Mouse (Mus musculus): ENCODE measurements around the gene Krt28.

Krt28 gene

GRCm38 (mm10) chr11:99369229-99369628, 5.5 kb downstream of the Krt28 start:
- no peak for DNase-seq (ENCODE audit: extremely low spot score, low read depth, low spot score)

GRCm38 (mm10) chr11:99366791-99367190, 7.9 kb downstream of the Krt28 start:
- no peak for DNase-seq (ENCODE audit: extremely low spot score, low read depth, low spot score)

GRCm38 (mm10) chr11:99364412-99364811, 10.3 kb downstream of the Krt28 start:
- DNase-seq (ENCODE audit: extremely low spot score, low read depth, low spot score), result no peak

- no peak for DNase-seq (ENCODE audit: extremely low spot score, low read depth, low spot score)
Observed at GRCm38 (mm10) chr11:99361423-99361822, 13.3 kb downstream of the Krt28 start.

GRCm38 (mm10) chr11:99351004-99351403, 23.7 kb downstream of the Krt28 start, which contains the start of gene Krt27:
Gene Krt27, minus strand, starts transcription at chr11:99351104.
- no peak for DNase-seq (ENCODE audit: extremely low spot score, low read depth, low spot score)

- DNase-seq (ENCODE audit: extremely low spot score, low read depth, low spot score), result no peak
Observed at GRCm38 (mm10) chr11:99339299-99339847, 35.3 kb downstream of the Krt28 start.

GRCm38 (mm10) chr11:99337866-99338265, 36.8 kb downstream of the Krt28 start, which contains the start of gene Krt26:
Gene Krt26, minus strand, starts transcription at chr11:99337966.
- DNase-seq (ENCODE audit: extremely low spot score, low read depth, low spot score), result no peak

GRCm38 (mm10) chr11:99333426-99333825, 41.3 kb downstream of the Krt28 start:
- no peak for DNase-seq (ENCODE audit: extremely low spot score, low read depth, low spot score)

GRCm38 (mm10) chr11:99329655-99330054, 45.0 kb downstream of the Krt28 start:
- no peak for DNase-seq (ENCODE audit: extremely low spot score, low read depth, low spot score)

GRCm38 (mm10) chr11:99322851-99323250, 51.9 kb downstream of the Krt28 start, which contains the start of gene Krt25:
Gene Krt25, minus strand, starts transcription at chr11:99322951.
- no peak for DNase-seq (ENCODE audit: extremely low spot score, low read depth, low spot score)

- no peak for DNase-seq (ENCODE audit: extremely low spot score, low read depth, low spot score)
Observed at GRCm38 (mm10) chr11:99321094-99321493, 53.6 kb downstream of the Krt28 start.

GRCm38 (mm10) chr11:99319127-99319526, 55.6 kb downstream of the Krt28 start:
- DNase-seq (ENCODE audit: extremely low spot score, low read depth, low spot score), result no peak

- DNase-seq (ENCODE audit: extremely low spot score, low read depth, low spot score), result no peak
Observed at GRCm38 (mm10) chr11:99316543-99316942, 58.2 kb downstream of the Krt28 start.
